Mouse (Mus musculus) layer of hippocampus, adult 8-10 months (tissue): ENCODE results near the gene Pik3cd. TPM values are rescaled to one million over a fixed set of nuclear protein-coding genes. Genes with fewer than 3 reads are reported as not detected.
"Not testable (repeated sequence)": the region's sequence is repeated elsewhere in the genome, so short reads cannot be mapped to it uniquely, and the experiment has no call there.

Experiments used
- DNase-seq, 2 experiments: peaks; one replicate each; pipeline ENCODE4 v3.0.0; 2022; ENCODE audit warnings: low spot score in 2 of 2
- total RNA-seq, 4 experiments: library from RNA; stranded (reverse); gene quantifications; 2 replicates each; pipeline ENCODE4 v1.2.4; 2022

Gene Pik3cd
- total RNA-seq, 4 experiments from 2014 or later = 26.7 to 30.2 (median 28.4) TPM

- DNase-seq = peak; percentile 69 to 78
Measured at GRCm38 (mm10) chr4:149650493-149651193, 51.7 kb downstream of the Pik3cd start.

GRCm38 (mm10) chr4:149648031-149648805 is 54.2 kb downstream of the Pik3cd start:
- peak; percentile 66 to 68 for DNase-seq

GRCm38 (mm10) chr4:149645761-149646160 is 56.6 kb downstream of the Pik3cd start:
- DNase-seq = no peak

GRCm38 (mm10) chr4:149641956-149642355 is 60.4 kb downstream of the Pik3cd start:
- DNase-seq = no peak

- no peak for DNase-seq
Measured at GRCm38 (mm10) chr4:149641400-149641799, 61.0 kb downstream of the Pik3cd start.

GRCm38 (mm10) chr4:149640831-149641230 is 61.5 kb downstream of the Pik3cd start:
- DNase-seq = no peak

GRCm38 (mm10) chr4:149637942-149638341 is 64.4 kb downstream of the Pik3cd start:
- DNase-seq = no peak

- DNase-seq = no peak
Measured at GRCm38 (mm10) chr4:149635915-149636415, 66.4 kb downstream of the Pik3cd start.

- no peak for DNase-seq
Measured at GRCm38 (mm10) chr4:149634966-149635365, 67.4 kb downstream of the Pik3cd start.

GRCm38 (mm10) chr4:149634157-149634556 is 68.2 kb downstream of the Pik3cd start:
- no peak for DNase-seq

- DNase-seq = no peak
Measured at GRCm38 (mm10) chr4:149632670-149633307, 69.6 kb downstream of the Pik3cd start.

GRCm38 (mm10) chr4:149628810-149629209 is 73.6 kb downstream of the Pik3cd start:
- DNase-seq = no peak

- DNase-seq = no peak
Measured at GRCm38 (mm10) chr4:149628372-149628771, 74.0 kb downstream of the Pik3cd start.

GRCm38 (mm10) chr4:149626809-149627208 is 75.6 kb downstream of the Pik3cd start:
- DNase-seq = no peak

- DNase-seq = no peak
Measured at GRCm38 (mm10) chr4:149623711-149624110, 78.7 kb downstream of the Pik3cd start.

- no peak for DNase-seq
Measured at GRCm38 (mm10) chr4:149621286-149621685, 81.1 kb downstream of the Pik3cd start.

- no peak for DNase-seq
Measured at GRCm38 (mm10) chr4:149619988-149620387, 82.4 kb downstream of the Pik3cd start.

- not testable (repeated sequence) for DNase-seq
Measured at GRCm38 (mm10) chr4:149616999-149617398, 85.4 kb downstream of the Pik3cd start.

- DNase-seq = no peak
Measured at GRCm38 (mm10) chr4:149614869-149615268, 87.5 kb downstream of the Pik3cd start.

- DNase-seq = not testable (repeated sequence)
Measured at GRCm38 (mm10) chr4:149613497-149613896, 88.9 kb downstream of the Pik3cd start.

- DNase-seq = peak in 1 of 2 experiments; percentile 53
Measured at GRCm38 (mm10) chr4:149611376-149612044, 90.9 kb downstream of the Pik3cd start.
